Mouse (Mus musculus): ENCODE data around the gene Gm21961. TPM values are rescaled to one million over a fixed set of nuclear protein-coding genes. Genes with fewer than 3 reads are reported as not detected.
"Not testable (repeated sequence)": the region's sequence is repeated elsewhere in the genome, so short reads cannot be mapped to it uniquely, and the experiment has no call there.

The Gm21961 gene
- not detected in 2 replicates for polyA plus RNA-seq (2012; rRNA removed)

GRCm38 (mm10) chr15:65014804-65015203, at the start of gene Gm21961:
Gm21961 (minus strand) TSS chr15:65014904.
- Histone ChIP-seq H3K27ac (ENCODE audit: insufficient read depth, low read length) (no peak within 1 kb of the TSS), H3K36me3 (ENCODE audit: control insufficient read depth, insufficient read depth, low read length) (no peaks in the 10 kb centered on the region), H3K4me3 (ENCODE audit: extremely low read depth, insufficient read depth, insufficient read length) (no peak within 1 kb of the TSS), H3K27me3 (ENCODE audit: control insufficient read depth, insufficient read depth, low read length) (no peaks in the 10 kb centered on the region), H3K4me1 (ENCODE audit: control insufficient read depth, insufficient read depth, insufficient read length) (no peaks in the 10 kb centered on the region)
- TF ChIP-seq POLR2A (IDR thresholded peaks at IDR 0.05; ENCODE audit: low read depth, low read length) = no peak
- TF ChIP-seq CTCF (IDR thresholded peaks at IDR 0.05; ENCODE audit: extremely low read depth, insufficient read depth, insufficient read length, insufficient replicate concordance) = no peak
- WGBS = 91% methylated on average over 5 of the region's 5 CpGs
- DNase-seq (ENCODE audit: low read depth in 1 of 2, low spot score in 2 of 2) = no peak

- Histone ChIP-seq H3K36me3 (ENCODE audit: control insufficient read depth, insufficient read depth, low read length) (no peaks in the 10 kb centered on the region), H3K4me3 (ENCODE audit: extremely low read depth, insufficient read depth, insufficient read length) (no peak overlapping the region), H3K27me3 (ENCODE audit: control insufficient read depth, insufficient read depth, low read length) (no peaks in the 10 kb centered on the region), H3K4me1 (ENCODE audit: control insufficient read depth, insufficient read depth, insufficient read length) (no peaks in the 10 kb centered on the region), H3K27ac (ENCODE audit: insufficient read depth, low read length) (no peak overlapping the region)
- WGBS = 67% methylated on average over 4 of the region's 4 CpGs
- TF ChIP-seq POLR2A (IDR thresholded peaks at IDR 0.05; ENCODE audit: low read depth, low read length) = no peak
- TF ChIP-seq CTCF (IDR thresholded peaks at IDR 0.05; ENCODE audit: extremely low read depth, insufficient read depth, insufficient read length, insufficient replicate concordance) = no peak
- DNase-seq (ENCODE audit: low read depth in 1 of 2, low spot score in 2 of 2) = no peak
These were observed 27.3 kb upstream of the Gm21961 start for GRCm38 (mm10) chr15:65041999-65042398.

GRCm38 (mm10) chr15:65039216-65039615, 24.5 kb upstream of the Gm21961 start:
- H3K4me3 ChIP-seq (ENCODE audit: extremely low read depth, insufficient read depth, insufficient read length); H3K4me1 ChIP-seq (ENCODE audit: control insufficient read depth, insufficient read depth, insufficient read length); H3K27me3 ChIP-seq (ENCODE audit: control insufficient read depth, insufficient read depth, low read length); H3K27ac ChIP-seq (ENCODE audit: insufficient read depth, low read length); DNase-seq (ENCODE audit: low read depth in 1 of 2, low spot score in 2 of 2); H3K36me3 ChIP-seq (ENCODE audit: control insufficient read depth, insufficient read depth, low read length): not testable (repeated sequence)

DNA sequence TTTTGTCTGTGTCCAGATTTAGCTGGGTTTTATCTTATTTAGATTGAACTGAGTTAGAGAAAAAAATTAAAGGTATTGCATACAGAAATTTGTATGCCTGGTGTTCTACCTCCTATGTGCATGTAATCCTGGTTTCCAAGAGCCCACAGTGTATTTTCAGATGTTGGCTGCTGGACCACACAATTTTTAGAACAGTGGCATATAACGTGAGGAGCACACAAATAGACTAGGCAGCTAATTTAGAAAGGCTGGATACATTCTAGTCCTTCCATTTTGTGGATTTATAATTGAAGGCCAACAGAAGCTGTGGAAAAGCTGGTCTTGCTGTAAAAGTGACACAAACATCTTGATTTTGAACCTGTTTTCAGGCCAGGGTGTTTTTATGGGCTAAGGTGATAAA, 3.3 kb upstream of the Gm21961 start:
- no peak for DNase-seq (ENCODE audit: low read depth in 1 of 2, low spot score in 2 of 2)
- H3K36me3 ChIP-seq (ENCODE audit: control insufficient read depth, insufficient read depth, low read length) = no peaks in the 10 kb centered on the region
- no peak overlapping the region for H3K27ac ChIP-seq (ENCODE audit: insufficient read depth, low read length)
- no peak for TF ChIP-seq POLR2A (IDR thresholded peaks at IDR 0.05; ENCODE audit: low read depth, low read length)
- no peak for TF ChIP-seq CTCF (IDR thresholded peaks at IDR 0.05; ENCODE audit: extremely low read depth, insufficient read depth, insufficient read length, insufficient replicate concordance)
- 72% methylated on average over 1 of the region's 1 CpGs for WGBS
- no peaks in the 10 kb centered on the region for H3K4me1 ChIP-seq (ENCODE audit: control insufficient read depth, insufficient read depth, insufficient read length)
- no peak overlapping the region for H3K4me3 ChIP-seq (ENCODE audit: extremely low read depth, insufficient read depth, insufficient read length)
- no peaks in the 10 kb centered on the region for H3K27me3 ChIP-seq (ENCODE audit: control insufficient read depth, insufficient read depth, low read length)

- TF ChIP-seq POLR2A (IDR thresholded peaks at IDR 0.05; ENCODE audit: low read depth, low read length) = no peak
- TF ChIP-seq CTCF (IDR thresholded peaks at IDR 0.05; ENCODE audit: extremely low read depth, insufficient read depth, insufficient read length, insufficient replicate concordance) = no peak
- DNase-seq (ENCODE audit: low read depth in 1 of 2, low spot score in 2 of 2) = no peak
- H3K4me3 ChIP-seq (ENCODE audit: extremely low read depth, insufficient read depth, insufficient read length) = no peak overlapping the region
- no peak overlapping the region for H3K27ac ChIP-seq (ENCODE audit: insufficient read depth, low read length)
- no peaks in the 10 kb centered on the region for H3K27me3 ChIP-seq (ENCODE audit: control insufficient read depth, insufficient read depth, low read length)
- H3K4me1 ChIP-seq (ENCODE audit: control insufficient read depth, insufficient read depth, insufficient read length) = no peaks in the 10 kb centered on the region
- H3K36me3 ChIP-seq (ENCODE audit: control insufficient read depth, insufficient read depth, low read length) = no peaks in the 10 kb centered on the region
These were observed 8.5 kb downstream of the Gm21961 start for GRCm38 (mm10) chr15:65006177-65006576.

GRCm38 (mm10) chr15:64994498-64994897, 20.2 kb downstream of the Gm21961 start:
- H3K4me1 ChIP-seq (ENCODE audit: control insufficient read depth, insufficient read depth, insufficient read length) = no peaks in the 10 kb centered on the region
- 82% methylated on average over 4 of the region's 4 CpGs for WGBS

GRCm38 (mm10) chr15:64979976-64980375, 34.7 kb downstream of the Gm21961 start:
- DNase-seq (ENCODE audit: low read depth in 1 of 2, low spot score in 2 of 2) = no peak
- Histone ChIP-seq H3K4me3 (ENCODE audit: extremely low read depth, insufficient read depth, insufficient read length) (no peak overlapping the region), H3K36me3 (ENCODE audit: control insufficient read depth, insufficient read depth, low read length) (no peaks in the 10 kb centered on the region), H3K27me3 (ENCODE audit: control insufficient read depth, insufficient read depth, low read length) (no peaks in the 10 kb centered on the region), H3K4me1 (ENCODE audit: control insufficient read depth, insufficient read depth, insufficient read length) (no peaks in the 10 kb centered on the region), H3K27ac (ENCODE audit: insufficient read depth, low read length) (no peak overlapping the region)
- 53% methylated on average over 2 of the region's 2 CpGs for WGBS
- TF ChIP-seq POLR2A (IDR thresholded peaks at IDR 0.05; ENCODE audit: low read depth, low read length) (no peak), CTCF (IDR thresholded peaks at IDR 0.05; ENCODE audit: extremely low read depth, insufficient read depth, insufficient read length, insufficient replicate concordance) (no peak)

More at GRCm38 (mm10) chr15:64994498-64994897, 20.2 kb downstream of the Gm21961 start:
- H3K4me3 ChIP-seq (ENCODE audit: extremely low read depth, insufficient read depth, insufficient read length) = no peak overlapping the region
- TF ChIP-seq POLR2A (IDR thresholded peaks at IDR 0.05; ENCODE audit: low read depth, low read length) (no peak), CTCF (IDR thresholded peaks at IDR 0.05; ENCODE audit: extremely low read depth, insufficient read depth, insufficient read length, insufficient replicate concordance) (no peak)
- H3K27me3 ChIP-seq (ENCODE audit: control insufficient read depth, insufficient read depth, low read length) = no peaks in the 10 kb centered on the region
- no peak overlapping the region for H3K27ac ChIP-seq (ENCODE audit: insufficient read depth, low read length)
- H3K36me3 ChIP-seq (ENCODE audit: control insufficient read depth, insufficient read depth, low read length) = no peaks in the 10 kb centered on the region
- no peak for DNase-seq (ENCODE audit: low read depth in 1 of 2, low spot score in 2 of 2)

All from spleen, adult 2 months (tissue).